Mouse (Mus musculus): ENCODE measurements around the gene Cct2.

The Cct2 gene

GRCm38 (mm10) chr10:117063254-117064021 is at the start of gene Cct2:
TSS of gene Cct2 (minus strand) at chr10:117063814.
- peak; percentile 100 for DNase-seq (ENCODE audit: low spot score)

GRCm38 (mm10) chr10:117112545-117112944 is 48.9 kb upstream of the Cct2 start:
- no peak for DNase-seq (ENCODE audit: low spot score)

- DNase-seq (ENCODE audit: low spot score) = no peak
Measured at GRCm38 (mm10) chr10:117111455-117111854, 47.8 kb upstream of the Cct2 start.

GRCm38 (mm10) chr10:117110271-117110670 is 46.7 kb upstream of the Cct2 start:
- DNase-seq (ENCODE audit: low spot score) = no peak

- no peak for DNase-seq (ENCODE audit: low spot score)
Measured at GRCm38 (mm10) chr10:117106686-117107085, 43.1 kb upstream of the Cct2 start.

DNA sequence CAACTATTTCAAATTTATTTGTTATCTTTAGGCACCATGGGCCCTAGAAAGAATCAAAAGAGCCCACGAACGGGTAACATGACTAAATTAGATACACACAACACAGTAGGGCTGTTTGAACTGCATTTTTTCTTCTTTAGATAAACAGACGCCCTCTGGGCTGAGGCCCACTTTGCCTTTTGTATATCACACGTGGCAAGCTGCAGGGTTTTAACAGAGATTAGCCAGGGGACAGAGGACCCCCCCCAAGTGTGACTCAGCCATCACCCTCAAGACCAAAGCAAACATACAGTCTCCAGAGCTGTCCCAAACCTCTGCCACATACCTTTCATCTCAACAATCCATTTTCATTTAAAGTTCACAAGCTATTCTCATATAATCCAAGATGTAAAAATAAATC is 42.6 kb upstream of the Cct2 start:
- no peak for DNase-seq (ENCODE audit: low spot score)

DNA sequence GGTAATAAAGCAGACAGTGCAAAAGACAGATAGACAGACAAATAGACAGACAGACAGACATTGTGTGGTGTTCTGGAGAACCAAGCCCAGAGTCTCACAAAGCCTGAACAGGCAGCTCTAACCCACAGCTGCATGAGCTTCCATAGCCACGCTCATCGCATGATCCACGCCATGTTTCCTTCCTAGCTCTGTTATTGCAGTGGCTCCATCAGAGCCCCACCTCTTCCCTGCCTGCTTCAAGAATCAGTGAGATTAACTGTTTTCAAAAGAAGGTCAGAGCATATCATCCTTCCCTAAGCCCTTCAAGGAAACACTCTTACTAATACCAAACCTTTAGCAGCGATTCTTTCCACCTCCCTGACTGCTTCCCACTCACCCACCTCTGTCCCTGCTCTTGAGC is 41.4 kb upstream of the Cct2 start:
- no peak for DNase-seq (ENCODE audit: low spot score)

DNA sequence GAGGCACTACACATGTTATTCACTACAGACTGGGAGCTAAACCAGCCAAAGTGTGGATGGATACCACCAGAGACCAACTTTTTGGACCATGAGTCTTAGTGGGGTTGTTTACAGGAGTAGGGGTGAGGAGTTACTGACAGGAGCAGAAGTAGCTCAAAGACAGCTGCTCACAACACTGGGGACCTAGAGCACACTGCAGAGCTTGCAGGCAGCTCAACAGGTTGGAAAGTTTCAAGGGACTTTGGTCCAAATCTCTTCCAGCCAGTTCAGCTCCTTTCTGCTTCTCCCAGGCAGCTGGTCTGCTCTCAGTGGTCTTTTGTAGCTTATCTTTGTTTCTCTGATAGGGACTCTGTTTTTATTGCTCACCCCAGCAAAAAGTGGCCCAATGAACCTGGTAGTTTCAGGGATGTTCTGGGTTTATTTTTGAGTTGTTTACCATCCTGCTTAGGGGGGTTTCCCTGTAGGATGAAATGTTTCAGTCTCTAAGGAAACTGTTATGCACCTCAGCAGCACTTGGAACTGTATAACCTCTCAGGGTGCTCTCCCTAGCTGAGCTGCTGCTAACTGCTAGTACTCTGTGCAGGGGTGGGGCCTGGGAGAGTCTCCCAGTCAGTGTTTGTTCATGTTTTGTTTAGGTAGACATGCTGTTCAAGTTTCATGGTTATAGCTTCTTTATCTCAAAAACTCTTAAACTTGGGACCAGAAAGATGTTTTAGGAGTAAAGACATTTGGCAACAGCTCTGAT is 40.4 kb upstream of the Cct2 start:
- DNase-seq (ENCODE audit: low spot score) = no peak

DNA sequence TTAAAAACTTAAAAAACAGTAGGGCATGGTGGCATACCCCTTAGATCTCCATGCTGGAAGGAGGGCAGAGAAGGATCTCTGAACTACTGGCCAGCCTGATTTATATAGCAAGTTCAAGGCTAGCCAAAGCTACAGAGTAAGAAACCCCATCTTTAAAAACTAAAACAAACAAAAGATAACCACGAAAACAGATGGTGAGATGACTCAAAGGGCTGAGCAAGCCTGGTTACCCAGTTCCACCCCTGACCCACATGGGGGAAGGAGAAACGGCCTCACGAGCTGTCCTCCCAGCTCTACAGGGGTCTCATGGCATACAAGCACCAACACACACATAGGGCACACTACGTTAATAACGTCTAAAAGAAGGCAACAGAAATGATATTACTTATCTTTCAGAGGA is 36.6 kb upstream of the Cct2 start:
- DNase-seq (ENCODE audit: low spot score) = no peak

GRCm38 (mm10) chr10:117097116-117097698 is 33.6 kb upstream of the Cct2 start:
- no peak for DNase-seq (ENCODE audit: low spot score)

- DNase-seq (ENCODE audit: low spot score) = no peak
Measured at GRCm38 (mm10) chr10:117096096-117096495, 32.5 kb upstream of the Cct2 start.

DNA sequence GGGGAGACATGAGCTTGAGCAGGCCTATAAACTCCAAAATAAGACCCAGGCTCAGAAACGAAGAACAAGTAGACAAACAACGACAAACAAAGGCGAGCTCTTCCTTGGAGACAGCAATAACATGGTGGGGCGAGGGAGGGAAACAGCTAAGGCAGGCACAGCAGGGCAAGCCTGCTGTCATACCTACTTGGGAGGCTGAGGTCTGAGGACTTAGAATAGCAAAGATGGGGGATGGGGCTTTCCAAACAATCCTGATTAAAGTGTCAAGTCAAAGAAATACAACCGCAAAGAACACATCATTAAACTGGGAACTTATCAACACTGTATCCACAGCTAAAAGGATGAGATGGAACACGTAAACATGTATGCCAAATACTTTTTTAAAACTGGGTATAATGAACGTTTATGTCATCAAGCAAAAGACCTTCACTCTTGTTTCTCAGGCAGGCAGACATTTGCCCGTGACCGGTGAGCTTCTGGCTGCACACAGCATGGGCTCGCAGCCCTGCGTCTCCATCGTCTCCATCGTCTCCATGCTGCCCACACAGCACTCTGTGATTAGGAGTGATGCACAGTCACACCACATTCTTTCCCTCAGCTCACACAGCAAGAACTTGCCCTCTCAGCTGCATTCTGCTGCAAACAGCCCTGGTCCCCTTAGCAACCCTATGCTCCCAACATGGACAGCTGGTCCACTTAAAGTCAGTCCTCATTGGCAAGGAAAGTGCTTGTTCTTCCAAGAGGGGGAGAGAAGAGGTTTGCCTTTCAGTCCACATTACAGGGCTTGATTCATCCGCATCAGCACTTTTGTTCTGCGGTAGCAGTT is 31.1 kb upstream of the Cct2 start:
- DNase-seq (ENCODE audit: low spot score) = no peak

DNA sequence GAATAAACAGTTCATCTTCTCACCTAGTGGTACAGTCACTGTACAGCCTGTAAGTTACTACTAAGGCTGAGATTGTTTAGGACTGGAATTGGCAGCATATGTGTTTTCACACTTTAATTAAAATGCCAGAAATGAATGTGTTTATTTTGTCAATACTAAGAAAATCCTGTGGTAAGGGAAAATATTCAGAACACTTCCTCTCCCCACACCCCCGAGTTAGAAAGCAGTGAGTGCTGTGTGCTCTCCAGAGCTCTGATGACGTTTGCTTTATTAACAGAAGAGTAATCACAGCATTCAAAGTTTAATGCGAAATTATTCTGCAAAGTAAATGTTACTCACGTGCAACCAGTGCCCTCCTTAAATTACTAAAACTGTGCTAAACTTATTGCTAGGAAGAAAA is 26.0 kb upstream of the Cct2 start:
- no peak for DNase-seq (ENCODE audit: low spot score)

DNA sequence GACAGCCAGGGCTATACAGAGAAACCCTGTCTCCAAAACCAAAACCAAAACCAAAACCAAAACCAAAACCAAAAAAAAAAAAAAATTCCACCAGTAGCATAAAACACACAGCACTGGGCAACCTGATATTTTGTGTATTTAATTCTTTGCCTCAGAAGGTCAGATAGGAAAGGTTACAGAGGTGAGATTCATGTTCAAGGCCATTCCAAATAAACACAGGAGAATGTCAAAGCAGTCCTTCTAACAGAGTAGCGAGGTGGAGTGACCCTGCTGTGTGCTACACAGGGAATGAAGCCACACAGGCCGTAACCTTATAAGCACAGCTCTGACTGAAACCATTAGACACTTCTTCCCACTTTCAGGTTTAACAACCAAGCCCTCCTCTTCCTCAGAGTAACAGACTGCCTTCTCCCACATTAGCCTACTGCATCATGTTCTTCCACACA is 18.3 kb upstream of the Cct2 start:
- DNase-seq (ENCODE audit: low spot score) = no peak

DNA sequence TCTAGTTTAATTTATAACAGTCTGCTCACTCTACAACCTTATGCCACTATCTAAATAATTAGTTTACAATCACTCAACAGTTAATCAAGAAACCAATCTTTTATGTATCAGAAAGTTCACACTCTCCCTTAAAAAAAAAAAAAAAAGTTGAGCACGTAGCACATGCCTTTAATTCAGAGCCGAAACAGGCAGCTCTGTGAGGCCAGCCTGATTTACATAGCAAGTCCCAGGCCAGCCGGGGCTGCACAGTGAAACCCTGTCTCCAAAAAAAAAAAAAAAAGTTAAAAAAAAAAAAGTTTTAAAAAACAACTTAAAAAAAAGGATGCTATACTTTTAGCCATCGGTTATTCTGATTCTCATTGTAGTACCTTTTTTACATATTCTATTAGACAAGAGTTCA is 17.7 kb upstream of the Cct2 start:
- DNase-seq (ENCODE audit: low spot score) = no peak

DNA sequence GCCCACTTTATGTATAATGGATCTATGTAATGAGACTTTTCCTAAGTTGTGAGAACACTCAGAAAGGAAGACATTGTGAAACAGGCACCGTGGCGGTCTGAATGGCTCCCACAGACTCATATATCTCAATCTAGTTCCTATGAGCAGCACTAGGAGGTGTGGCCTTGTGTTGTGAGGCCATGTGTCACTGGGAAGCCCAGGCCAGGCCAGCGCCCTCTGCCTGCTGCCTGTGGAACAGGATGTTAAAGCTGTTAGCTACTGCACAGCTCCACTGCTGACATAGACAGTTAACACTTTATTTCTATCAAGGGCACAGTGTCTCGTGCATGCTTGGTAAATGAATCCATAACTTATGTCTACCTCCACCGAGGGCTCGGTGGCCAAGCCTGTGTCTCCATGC is 14.7 kb upstream of the Cct2 start:
- DNase-seq (ENCODE audit: low spot score) = peak; percentile 61

DNA sequence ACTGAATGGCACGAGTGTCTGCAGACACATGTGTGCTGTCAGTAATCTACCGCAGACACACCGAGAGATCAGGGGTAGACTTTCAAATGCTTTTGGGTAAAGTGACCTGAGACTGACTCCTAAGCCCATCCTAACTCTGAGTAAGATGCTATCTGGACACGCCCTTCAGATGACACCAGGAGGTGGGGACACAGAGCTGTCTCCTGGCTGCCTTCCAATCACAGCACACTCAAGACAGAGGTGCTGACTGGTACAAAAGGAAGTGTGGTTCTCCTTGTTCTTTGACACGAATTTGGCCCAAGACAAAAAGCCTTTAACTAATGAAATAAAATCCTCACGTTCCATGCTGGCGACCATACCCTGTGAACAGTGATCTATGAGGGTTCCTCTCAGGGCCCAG is 9.6 kb upstream of the Cct2 start:
- peak; percentile 66 for DNase-seq (ENCODE audit: low spot score)

- DNase-seq (ENCODE audit: low spot score) = no peak
Measured at GRCm38 (mm10) chr10:117072191-117072888, 8.7 kb upstream of the Cct2 start.

DNA sequence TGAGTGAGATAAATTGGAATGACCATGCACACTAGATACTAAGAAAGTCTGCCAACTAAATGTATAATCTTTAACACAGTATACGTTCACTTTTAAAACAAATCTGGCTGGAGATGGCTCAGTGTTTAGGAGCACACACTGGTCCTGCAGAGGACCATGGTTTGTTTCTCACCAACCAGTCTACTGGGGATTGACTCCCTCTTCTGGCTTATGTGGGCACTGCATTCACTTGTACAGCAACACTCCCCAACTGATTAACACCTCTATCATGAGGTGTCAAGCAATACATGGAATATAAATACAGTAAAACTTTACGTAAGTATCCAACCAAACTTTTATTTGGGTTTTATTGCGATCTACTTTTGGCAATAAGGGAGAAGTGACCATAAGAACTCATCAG is 5.5 kb upstream of the Cct2 start:
- DNase-seq (ENCODE audit: low spot score) = no peak

DNA sequence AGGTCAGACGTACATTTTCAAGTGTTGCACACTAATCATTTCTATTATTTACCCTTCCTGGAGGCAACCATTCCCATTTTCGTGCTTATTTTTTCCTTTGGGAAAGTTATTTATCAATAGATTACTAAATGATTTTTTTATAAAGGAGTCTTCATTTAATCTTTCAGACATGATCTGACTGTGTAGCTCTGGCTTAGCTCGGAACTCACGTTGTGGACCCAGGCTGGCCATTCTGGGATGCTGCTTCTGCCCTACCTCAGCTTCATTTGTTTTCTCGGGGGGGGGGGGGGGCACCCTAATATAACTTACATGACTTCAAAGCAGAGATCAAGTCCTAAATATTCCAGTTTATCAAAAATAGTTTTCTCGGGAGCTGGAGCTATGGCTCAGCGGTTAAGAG is 462 bp upstream of the Cct2 start:
- DNase-seq (ENCODE audit: low spot score) = no peak

GRCm38 (mm10) chr10:117062894-117063253 is 740 bp downstream of the Cct2 start:
- no peak for DNase-seq (ENCODE audit: low spot score)

DNA sequence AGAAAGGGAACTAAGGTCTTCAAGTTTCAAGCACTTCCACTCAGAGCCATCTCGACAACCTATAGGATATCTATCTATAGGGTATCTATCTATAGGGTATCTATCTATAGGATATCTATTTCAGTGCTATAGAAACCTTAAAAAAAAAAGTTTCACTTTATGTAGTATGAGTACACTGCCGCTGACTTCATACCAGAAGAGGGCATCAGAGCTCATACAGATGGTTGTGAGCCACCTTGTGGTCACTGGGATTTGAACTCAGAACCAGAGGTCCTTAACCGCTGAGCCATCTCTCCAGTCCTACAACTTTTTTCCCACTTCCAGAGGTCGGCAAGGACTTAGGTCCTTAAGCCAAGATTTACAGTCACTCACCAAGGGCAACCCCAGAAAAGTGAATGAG is 7.9 kb downstream of the Cct2 start:
- no peak for DNase-seq (ENCODE audit: low spot score)
